Mouse (Mus musculus): Measurements from ENCODE around the gene Ddx20.
"Not testable (repeated sequence)": the region's sequence is repeated elsewhere in the genome, so short reads cannot be mapped to it uniquely, and the experiment has no call there.

Ddx20 gene

DNA sequence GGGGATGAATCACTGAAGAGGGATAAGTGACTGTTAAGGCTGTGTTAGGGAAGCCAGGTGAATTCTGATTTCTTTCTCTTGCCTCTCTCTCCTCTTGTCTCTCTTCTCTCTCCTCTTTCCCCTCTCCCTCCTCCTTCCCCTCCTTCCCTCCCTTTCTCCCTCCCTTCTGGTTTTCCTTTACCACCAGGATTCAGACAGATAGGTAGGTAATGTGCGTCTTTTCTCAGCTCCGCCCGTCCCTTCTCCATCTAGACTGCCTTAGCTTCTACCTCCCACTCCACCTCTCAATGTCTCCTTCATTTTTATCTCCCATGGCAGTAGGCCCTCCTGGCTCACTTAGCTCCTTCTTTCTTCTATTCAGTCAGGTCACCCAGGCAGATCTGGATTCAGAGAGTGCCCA is 18.2 kb upstream of the Ddx20 start:
- peak; percentile 32 for ATAC-seq (ENCODE audit: low TSS enrichment)

DNA sequence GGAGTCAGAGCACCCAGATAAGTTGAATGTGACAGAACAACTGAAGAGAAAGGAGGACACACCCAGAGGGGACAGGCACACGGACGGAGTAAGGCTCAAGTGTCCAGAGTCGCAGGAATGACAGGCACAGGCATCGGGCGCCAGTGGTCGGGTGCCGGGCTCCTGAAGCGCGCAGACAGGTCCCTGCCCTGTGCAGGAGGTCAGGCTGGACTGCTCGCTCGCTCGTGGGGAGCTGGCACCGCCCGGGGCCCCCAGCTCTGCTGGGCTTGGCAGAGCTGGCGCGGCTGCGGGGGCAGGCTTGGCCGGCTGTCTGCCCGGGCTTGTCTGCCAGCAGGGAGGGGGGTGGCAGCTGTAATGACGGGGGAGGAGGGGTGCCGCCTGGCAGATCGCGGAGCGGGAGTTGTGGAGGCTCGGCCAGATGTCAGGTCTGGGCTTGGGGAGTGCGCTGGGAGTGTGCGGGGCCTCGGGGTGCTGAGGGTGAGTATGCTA is 17.7 kb upstream of the Ddx20 start:
- peak; percentile 48 for ATAC-seq (ENCODE audit: low TSS enrichment)

DNA sequence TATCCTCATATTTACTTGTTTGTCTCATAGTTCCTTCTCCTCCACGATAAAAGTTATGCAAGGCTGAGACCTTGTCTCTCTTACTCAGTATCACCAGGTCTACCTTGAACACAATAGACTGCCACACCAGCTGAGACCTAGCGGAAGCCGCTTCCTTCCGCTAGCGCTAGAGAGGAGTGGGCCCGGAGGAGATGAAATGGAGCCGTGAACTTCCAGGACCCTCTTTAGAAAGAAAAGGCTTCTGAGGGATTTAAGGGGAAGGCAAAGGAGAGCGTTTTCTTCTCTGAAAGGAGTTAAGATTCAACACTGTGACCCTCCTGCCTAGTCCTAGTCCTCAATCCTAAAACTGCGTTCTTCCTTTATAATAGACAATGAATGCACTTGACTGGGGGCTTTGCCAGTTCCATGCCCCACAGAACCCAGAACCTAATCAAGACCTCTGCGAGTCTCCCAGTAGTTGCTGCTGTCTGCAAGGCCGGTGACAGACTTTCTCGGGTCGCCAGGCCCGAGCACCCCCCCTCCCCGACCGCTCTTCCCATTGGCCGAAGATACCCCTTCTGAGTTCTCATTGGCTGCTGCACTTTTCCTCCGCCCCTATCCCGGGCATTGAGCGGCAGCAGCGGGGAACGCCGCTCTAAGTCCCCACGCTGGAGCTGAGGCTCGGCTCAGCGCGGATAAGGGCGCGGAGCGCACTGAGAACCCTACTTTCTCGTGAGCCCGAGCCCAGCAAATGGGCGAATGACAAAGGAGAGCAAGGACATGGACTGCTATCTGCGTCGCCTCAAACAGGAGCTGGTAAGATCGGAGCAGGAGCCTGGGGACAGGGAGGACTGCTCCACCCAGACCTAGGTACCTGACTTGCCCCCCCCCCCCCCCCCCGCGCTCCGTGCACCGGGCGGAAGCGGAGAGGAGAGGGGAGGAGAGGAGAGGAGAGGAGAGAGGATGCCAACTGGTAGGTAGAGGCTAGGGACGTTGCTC is 16.9 kb upstream of the Ddx20 start, which contains the start of gene Inka2:
Inka2 (plus strand) TSS at position 569 of the 978 bp plus-strand sequence.
- ATAC-seq (ENCODE audit: low TSS enrichment), result peak; percentile 74

DNA sequence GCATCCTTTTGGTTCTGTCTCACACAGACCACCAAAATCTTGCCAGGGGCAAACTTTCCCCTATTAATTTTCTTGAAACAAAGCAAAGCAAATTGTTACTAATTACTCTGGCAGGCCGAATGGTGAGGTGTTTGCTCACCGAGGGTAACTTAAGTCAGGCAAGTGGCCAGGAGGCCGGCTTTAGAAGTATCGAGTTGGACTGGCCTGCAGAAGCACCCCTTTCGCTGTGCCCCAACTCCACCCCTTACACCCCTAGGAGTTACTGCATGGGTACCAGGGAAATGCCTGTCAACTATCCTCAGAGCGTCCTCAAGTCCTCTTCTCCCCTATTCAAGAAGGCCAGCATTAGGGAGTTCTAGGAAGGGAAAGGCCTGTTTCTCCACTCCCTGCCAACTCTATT is 16.2 kb upstream of the Ddx20 start:
- no peak for ATAC-seq (ENCODE audit: low TSS enrichment)

DNA sequence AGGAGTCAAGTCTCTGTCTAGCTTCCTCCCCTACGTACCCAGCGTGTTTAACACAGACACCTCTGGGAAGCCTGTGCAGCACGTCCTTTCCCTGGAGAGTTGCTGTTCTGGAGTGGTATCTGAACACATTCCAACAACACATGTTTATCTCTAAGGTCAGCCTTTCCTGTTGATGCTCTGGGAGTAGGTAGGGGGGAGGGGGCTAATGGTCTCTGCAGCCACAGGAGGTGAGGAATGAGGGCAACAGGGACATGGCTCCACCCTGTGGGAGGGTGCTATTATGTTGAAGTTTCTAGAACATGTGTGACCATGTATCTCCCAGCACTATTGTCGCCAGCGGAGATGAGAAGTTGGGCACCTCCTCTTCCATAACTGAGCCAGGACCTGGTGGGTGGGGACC is 14.0 kb upstream of the Ddx20 start:
- ATAC-seq (ENCODE audit: low TSS enrichment), result no peak

DNA sequence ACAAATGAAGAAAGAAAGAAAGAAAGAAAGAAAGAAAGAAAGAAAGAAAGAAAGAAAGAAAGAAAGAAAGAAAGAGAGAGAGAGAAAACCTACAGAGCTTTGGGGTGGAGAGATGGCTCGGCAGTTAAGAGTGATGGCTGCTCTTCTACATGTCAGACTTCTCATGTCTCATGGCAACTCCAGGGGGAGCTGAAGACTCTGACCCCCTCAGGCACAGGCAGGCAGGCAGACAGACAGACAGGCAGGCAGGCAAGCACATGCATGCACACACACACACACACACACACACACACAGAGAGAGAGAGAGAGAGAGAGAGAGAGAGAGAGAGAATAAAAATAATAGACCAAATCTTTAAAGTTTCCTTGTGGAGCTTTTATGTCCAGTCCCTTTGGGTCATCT is 13.4 kb upstream of the Ddx20 start:
- not testable (repeated sequence) for ATAC-seq (ENCODE audit: low TSS enrichment)

DNA sequence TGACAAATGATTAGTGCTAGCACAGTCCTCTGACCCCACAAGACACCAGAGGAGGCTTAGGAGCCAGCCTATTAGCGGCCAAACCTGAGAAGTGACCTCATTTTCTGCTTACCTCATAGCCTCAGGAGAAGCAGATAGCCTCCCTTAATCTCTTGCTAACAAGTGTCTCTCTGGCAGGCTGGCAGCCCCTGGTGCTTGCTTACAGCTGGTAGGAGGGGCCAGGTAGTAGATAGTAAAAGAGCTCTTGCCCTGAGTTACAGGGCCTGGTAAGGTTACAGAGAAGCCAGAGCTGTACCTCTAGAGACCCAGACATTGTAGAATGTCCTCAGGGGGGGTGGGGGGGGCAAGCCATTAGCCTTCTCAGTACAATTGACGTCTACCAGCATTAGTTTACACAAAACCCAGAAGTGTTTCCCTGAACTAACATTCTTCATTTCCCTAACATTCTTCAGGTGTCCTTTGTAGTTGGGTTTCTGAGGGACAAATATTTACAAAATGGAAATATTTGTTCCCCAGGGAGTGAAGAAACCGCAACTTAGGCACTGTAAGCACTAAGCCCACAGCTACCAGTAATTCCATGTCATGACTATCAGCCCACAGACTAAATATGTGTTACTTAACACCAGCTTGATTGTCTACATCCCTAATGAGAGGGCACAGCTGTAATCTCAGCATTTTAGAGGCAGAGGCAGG is 12.0 kb upstream of the Ddx20 start:
- no peak for ATAC-seq (ENCODE audit: low TSS enrichment)

DNA sequence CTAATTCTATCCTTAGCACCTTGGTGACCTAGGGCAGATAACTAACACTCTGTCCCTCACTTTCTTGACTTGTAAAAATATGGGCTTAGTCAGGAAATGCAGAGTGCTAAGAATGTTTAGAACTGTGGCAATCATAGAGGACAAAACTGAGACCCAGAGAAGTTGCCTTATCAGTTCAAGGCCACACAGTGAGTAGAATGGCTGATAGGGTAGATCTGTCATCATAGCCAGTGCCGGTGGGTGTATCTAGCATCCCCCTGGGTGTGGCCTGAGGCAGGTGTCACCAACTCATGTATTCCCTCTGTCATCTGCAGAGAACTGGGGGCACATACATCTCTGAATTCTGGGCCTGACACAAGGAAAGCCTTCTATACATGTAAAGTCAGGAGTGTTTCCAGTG is 10.9 kb upstream of the Ddx20 start:
- no peak for ATAC-seq (ENCODE audit: low TSS enrichment)

DNA sequence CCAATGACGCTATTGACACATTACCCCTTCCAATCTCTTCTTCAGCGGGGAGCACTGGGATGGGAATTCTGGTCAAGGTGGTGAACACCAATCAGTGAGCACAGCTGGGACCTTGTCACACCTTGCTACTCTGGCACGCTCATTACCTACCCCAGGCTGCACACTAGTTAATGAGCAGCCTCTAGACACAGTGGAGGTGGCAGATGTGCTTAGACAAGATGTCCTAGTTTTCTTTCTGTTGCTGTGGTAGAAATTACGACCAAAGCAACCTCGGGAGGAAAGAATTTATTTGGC is 9.7 kb upstream of the Ddx20 start:
- ATAC-seq (ENCODE audit: low TSS enrichment), result no peak

DNA sequence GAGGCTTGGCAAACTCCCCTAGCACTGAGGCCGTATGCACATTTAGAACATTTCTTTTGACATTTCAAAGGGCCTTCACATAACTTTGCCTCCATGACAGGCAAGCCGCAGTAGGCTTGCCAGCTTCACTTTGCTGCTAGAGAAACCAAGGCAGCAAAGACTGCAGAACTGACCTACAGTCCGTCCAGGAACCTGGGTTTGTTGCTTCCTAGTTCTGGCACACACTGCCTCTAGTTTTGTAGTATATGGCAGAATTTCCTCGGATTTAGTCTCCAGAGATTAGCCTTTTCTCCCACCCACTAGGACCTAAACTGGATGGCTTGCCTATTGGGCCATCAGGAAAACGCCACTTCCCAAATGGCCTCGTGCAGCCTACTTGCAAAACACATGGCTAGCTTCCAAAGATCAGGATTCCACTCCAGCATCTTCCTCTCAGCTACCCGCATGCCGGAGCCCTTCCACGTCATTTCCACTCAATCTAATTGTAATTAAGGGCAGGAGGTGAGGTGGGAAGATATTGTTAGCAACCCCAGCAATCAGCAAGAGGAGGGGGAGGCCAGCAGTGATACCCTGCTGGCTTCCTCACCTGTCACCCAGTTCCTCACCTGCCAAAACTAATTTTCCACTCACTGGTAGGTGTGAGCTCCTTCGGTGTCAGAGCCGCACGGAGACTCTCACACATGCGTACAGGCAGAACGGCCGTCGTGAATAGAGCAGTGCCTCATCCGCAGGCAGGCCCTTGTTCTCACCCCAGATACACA is 9.2 kb upstream of the Ddx20 start:
- ATAC-seq (ENCODE audit: low TSS enrichment), result no peak; the same call in 1 of the 2 replicates

DNA sequence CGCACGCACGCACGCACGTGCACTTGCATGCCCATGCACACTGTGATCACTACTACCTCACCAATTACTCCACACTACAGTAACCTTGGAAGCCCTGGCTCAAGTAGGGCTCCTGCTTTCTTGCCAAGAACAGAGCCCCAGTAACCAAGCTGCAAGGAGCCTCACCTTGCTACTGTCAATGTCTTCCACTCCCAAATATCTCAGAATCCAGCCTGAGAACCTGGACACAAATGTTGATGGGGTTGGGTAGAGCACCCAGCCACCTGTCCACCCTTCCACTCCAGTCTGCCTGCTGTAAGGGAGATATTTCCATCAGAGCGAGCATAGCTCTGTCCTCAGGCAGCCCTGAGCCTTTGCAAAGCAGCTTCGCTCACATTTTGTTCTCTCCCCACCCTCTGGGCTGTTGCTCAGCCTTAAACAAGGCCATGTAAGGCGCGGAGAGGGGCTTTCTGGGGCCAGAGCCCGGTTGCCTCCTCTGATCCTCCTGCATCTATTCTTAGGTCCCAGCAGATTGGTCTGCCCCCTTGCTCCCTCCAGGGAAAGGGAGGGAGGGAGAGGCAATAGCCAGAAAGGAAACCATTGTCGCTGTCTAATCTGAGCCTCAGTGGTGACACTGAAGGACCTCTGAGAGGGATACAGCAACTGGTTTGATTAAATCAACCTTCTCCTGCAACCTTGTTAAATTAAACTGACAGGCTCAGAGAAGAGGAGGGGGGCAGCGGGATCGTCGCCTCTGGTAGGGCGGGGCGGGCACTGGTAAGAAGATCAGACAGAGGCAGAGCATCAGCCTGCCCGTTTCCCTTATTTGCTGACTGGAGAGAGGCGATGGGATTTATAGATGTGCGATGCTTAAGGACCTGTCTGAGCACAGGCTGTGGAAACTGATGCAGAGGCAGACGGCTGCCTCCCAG is 8.4 kb upstream of the Ddx20 start:
- ATAC-seq (ENCODE audit: low TSS enrichment), result peak; percentile 21

DNA sequence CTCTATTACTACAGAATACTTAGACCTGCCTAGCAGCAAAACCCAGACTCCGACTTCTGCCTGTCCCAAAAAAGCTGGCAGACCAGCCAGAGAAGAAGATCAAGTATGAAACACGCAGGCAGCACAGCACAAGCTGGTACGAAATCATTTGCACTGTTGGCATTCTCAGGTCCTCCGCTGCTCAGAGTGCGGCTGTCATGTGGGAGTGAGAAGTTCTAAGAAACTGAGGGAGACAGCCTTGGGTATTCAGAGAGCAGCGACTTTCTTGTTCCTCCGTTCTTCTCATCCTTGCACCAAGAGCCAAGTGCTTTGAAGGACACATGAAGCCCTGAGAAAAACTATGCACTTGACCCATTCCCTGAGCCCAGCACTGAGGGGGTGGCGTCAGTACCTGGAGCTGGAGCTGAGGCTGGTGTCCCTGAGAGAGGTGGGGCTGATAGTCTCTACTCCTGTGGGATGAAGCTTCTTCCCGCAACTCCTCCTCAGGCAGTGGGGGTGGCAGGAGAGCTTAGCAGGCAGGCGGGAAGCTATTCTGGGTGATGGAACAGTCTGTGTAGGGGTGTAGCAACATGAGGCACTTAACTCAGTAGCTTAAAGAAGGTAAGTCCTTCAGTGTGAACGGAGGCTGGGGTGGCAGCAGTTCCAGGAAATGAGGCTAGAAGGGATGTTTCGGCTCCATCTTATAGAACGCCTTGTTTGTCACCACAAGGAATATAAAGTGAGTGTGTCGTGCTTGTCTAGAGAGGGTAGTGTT is 6.1 kb upstream of the Ddx20 start:
- ATAC-seq (ENCODE audit: low TSS enrichment), result peak; percentile 81

DNA sequence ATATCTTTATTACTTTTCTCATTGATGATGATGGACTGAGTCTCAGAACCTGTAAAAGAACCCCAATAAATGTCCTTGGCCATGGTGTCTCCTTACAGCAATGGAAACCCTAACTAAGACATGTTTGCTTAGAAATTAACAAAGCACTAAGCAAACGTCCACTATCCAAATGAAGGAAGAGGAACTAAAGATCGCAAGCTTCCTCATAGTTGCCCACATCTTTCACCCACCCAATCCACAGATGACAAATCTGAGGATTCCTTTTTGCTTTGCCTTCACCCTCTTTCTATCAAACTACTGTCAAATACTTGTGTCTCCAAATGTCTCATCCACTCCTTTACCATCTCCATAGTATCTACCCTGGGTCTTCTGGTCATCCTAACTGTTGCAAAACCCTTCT is 1.2 kb upstream of the Ddx20 start:
- ATAC-seq (ENCODE audit: low TSS enrichment), result no peak

DNA sequence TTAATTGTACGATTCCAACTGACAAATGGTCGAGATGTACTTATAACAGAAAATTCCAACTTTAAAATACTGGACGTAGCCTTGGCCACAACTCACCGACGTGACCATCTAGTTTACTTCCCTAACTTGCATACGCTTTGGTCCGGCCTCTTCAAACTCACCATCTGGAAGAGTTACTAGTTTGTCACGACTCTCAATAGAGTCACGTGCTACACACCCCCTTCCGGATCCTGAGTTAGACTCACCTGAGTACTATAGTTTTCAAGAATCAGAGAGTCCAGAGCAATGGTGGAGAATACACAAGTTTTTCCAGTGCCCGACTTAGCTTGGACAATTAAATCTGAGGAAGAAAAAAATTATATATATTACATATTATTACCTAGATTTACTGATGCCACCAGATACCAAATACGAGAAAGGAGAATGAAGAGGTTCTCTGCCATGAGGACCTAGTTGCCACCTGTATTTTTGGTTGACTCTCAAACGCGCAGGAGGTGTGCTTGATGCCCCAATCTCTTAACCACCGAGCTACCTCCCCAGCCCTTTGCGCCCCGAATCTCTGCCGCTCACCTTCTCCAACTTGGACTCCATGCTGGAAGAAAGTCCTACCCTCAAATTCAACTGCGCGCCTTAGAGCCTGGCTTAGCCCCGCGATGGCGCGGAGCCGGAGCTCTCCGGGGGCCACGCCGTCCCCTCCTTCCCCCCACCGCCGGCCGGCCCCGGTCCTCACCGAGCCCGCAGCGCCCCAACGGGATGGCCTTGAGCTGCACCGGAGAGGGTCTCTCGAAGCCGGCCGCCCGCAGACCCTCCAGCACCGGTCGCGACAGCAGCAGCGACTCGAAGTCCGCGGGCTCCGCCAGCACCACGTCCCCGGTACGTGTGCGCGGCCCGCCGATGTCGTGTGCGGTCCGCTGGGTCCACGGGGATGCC is 715 bp downstream of the Ddx20 start:
- ATAC-seq (ENCODE audit: low TSS enrichment), result peak; percentile 20

DNA sequence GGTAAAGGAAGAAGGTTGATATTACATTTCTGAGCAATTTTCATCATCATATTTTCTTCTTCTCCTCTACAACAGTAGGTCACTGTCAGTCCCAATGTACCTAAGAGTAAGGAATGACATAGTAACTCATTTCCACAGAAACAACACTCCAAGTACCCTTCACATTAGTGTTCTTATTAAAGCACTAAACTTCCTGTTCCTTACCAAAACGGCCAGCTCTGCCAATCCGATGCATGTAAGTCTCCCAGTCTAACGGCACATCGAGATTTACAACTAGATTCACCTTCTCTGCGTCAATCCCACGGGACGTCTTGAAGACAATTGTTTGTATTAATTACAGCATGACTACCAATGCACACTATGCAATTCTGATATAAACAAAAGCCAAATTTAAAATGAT is 7.0 kb downstream of the Ddx20 start:
- ATAC-seq (ENCODE audit: low TSS enrichment), result no peak

DNA sequence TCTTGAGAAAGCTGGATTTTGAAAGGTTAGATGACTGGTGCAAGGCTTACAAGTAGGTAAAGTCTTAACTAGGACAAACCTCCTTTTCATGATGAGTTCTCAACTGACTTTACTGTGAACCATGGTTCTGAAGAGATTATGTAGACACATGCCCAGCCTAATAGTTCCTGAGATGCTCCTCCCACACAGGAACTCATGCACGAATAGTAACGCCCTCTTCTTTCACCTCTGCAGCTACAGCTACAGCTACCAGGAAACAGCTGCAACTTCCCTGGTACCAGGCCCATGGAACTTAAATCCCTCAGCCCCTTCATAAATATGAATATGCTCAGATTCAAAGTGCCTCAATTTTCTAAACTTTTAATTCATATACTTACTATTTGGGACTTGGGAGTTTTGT is 11.4 kb downstream of the Ddx20 start:
- no peak for ATAC-seq (ENCODE audit: low TSS enrichment)

DNA sequence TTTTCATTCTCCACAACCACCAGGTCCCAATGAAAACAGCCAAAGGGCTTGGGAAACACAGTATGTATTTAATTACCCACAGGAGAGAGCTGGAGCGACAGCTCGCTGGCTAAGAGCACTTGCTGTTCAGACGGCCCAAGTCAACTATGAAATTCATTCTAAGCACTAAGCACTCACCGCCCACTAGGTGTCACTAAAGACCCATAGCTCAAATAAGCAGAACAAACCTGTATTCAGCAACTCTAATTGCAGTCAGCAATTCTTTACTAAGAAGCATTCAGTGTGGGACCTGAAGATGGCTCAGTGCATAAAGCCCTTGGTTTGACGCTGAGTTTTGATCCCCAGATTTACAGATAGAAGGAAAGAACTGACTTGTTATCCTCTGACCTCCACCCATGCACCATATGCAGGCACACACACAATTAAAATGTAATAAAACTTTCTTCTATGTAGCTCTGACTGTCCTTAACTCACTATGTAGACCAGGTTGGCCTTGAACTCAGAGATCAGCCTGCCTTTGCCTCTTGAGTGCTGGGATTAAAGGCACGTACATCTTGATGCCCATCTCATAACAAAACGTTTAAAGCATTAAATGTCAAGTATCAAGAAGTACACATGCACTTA is 12.7 kb downstream of the Ddx20 start:
- peak; percentile 93 for ATAC-seq (ENCODE audit: low TSS enrichment)

DNA sequence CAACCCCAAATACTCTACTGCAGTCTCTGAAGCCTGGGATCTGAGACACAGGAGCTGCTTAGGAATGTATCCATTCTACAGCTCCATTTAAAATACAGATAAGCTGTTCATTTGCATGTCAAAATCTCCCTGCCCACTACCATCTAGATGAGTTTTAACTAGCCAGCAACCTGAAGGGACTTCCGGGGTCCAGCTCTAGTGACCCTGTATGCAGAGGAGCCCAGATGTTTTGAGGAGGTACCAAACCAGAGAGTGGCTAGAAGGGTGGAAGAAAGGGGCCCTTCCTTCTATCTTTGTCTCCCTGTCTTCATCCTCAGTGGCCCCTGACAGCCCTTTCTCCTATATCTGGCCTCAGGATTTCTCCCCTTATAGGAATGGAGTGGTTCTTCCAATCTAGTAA is 16.6 kb downstream of the Ddx20 start:
- ATAC-seq (ENCODE audit: low TSS enrichment), result no peak

DNA sequence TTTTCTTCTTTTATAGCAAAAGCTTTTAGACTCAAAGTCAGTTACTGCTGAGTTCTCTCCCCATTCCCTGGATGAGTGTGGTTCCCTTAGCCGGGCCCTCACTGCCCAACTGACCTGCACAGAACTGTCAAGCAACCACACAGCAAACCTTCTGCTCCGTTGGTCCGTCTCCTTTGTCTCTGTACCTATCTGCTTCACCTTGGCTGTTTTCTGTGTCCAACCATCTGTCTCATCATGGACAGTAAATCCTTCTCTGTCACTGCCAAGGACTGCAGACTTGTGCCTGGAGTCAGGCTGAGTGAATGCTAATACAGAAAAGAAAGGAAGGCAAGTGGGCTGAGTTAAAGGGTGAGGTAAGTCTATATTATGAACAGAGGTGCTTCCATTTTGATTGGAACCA is 17.6 kb downstream of the Ddx20 start:
- ATAC-seq (ENCODE audit: low TSS enrichment), result no peak
